Mouse (Mus musculus) monocyte, adult 2 months (primary cell): ENCODE data around the gene Mmrn2.
"Not testable (repeated sequence)": the region's sequence is repeated elsewhere in the genome, so short reads cannot be mapped to it uniquely, and the experiment has no call there.

Source experiments
- DNase-seq, 2 experiments: peaks; one replicate each; pipeline ENCODE4 v3.0.0; 2022; ENCODE audit warnings: low spot score in 2 of 2, low read depth in 1 of 2

Mmrn2 gene

DNA sequence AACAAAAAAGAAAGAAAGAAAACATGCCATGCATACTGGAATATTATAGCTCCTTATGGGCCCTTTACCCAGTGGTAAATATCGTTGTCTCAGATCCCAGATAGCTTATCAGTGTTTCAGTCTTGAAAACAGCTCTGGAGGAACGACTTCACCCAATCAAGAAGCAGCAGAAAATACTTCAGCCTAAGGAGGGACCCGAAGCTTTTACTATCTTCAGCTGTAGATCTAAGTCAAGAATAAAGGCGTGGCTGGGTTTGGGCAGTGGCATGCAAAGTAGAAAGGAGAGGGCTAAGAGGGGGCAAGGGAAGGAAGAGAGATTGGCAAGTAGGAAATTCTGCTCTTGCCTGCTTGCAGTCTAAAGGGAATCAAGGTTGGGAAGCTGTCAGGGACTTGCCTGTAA lies 13.1 kb upstream of the Mmrn2 start:
- DNase-seq: no peak

DNA sequence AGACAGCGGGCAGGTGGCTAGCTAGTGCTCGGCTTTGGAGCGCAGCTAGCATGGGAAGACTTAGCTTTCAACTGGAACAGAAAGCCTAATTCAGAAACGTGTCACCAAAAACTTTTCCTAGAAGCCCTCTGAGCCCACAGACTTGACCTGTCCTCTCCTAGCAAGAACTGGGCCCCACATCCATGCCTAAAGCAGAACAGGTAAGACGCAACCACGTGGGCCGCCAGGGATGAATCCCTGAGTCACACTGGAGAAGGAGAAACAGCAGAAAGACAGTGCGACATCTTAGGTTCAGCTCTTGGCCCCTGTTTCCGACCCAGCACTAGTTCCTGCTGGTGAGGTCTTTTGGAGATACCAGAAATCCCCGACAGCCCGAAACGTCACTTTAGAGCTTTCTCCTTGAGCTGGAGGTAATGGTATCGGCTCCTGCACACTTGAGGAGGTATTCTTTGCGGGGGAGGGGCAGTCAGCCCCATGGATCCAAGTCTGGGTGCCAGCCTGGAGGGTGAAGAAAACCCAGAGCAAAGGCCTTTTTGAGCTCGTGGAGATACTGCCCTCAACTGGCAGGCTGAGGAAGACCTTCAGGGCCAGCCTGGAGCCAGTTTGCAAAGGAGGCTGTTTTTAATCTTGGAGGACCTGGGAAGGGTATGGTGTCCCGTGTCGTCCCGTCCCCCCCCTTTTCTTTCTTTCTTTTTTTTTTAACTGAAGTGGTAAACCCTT lies 12.4 kb upstream of the Mmrn2 start:
- peak; percentile 43 to 54 for DNase-seq

DNA sequence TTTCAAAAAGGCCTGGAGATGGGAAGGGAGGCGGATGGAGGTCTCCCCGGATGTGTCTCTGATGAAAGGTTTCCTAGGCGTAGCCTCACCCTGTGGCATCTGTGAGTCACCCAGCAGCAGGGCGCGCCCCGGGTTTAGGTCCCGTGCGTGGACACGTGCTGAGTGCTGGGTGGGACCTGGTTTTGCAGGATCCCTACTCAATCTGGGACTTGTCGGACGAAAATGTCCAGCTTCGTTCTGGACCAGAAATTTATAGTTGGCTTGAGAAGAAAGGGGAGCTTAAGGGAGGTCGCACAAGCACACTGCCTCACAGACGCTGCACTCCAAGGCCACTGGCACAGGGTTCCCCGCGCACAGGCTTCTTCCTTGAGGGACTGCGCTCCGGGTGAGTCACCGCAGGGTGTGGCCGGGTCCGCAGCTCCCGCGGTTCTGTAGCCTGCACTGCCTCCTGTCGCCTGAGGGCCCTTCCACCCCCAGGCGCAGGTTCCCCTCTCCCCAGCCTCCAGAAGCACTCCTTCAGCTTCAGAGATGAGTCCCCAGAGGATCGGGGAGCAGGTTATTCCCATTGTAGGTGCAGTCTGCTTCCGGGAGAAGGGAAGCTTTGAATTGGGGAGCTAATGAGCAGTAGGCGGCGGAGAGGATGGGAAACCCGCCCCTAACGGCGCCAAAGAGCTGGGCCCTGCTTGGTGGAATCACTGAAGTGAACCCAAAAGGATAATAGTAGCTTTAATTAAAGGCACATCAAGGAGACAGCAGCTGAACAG lies 11.6 kb upstream of the Mmrn2 start:
- DNase-seq: peak; percentile 81

- not testable (repeated sequence) for DNase-seq
Measured at GRCm38 (mm10) chr14:34364254-34365146, 10.8 kb upstream of the Mmrn2 start.

DNA sequence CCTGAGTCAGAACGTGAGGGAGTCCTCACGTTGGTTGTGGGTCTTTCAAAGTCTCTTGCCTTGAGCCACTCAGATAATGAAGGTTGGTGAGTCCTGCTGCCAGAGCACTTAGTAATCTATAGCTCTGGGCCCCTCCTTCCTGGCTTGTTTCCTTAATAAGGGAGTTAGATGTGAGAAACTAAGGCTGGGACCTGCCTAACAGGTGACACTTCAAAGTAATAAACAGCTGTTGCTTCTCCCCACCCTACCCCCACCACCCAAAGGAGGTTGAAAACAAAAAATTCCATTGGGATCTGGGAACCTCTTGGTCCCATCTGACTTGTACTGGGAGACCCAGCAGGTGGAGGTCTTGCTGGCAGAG lies 10.1 kb upstream of the Mmrn2 start:
- no peak for DNase-seq

DNA sequence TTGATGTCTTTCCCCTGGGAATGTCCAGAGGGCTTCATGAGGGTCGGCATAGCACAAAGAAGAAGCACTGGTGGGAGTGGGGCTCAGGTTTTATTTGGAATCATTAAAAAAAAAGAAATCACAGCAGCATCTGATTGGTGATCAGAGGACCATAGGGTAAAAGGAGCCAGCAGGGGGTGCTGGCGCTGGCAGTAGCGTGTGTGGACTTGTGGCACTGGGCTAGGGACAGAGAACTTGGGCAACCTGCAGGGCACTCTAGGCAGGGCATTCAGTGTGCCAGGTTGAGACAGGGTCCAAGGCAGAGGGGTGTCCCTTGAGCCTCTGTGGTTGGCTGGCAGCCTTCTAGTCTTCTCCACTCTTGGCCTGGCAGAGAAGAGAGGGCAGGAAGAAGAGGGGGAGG lies 5.1 kb upstream of the Mmrn2 start:
- no peak for DNase-seq

DNA sequence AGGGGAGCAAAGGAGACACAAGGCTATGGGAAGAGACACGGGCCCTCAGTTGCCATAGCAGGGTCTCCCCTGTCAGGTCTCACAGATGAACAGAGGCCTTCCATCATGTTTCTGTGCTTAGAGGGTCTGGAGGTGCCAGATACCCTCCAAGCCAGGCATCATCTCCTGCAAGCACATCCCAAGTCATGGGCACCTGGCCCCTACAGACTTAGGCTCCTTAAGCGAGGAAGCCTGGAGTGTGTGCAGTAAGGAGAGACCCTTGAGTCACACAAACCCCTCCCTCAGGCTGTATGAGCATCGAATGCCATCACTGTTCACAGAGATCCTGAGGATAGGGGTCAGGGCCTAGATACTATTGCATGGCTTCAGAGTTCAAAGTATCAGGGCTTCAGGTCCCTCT lies 4.3 kb upstream of the Mmrn2 start:
- no peak for DNase-seq

DNA sequence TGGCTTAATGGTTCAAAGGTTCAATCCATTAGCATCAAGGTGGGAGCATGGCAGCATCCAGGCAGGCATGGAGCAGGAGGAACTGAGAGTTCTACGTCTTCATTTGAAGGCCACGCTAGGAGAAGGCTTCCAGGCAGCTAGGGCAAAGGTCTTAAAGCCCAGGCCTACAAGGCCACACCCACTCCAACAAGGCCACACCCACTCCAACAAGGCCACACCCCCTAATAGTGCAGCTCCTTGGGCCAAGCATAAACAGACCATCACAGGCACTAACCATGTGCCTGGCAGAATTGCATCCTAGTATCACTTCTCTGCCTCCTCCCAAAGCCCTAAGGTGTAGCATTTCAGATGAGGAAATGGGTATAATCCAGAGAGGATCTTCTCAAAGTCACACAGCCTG lies 3.5 kb upstream of the Mmrn2 start:
- no peak for DNase-seq

GRCm38 (mm10) chr14:34372646-34373045 lies 2.6 kb upstream of the Mmrn2 start:
- DNase-seq: no peak

DNA sequence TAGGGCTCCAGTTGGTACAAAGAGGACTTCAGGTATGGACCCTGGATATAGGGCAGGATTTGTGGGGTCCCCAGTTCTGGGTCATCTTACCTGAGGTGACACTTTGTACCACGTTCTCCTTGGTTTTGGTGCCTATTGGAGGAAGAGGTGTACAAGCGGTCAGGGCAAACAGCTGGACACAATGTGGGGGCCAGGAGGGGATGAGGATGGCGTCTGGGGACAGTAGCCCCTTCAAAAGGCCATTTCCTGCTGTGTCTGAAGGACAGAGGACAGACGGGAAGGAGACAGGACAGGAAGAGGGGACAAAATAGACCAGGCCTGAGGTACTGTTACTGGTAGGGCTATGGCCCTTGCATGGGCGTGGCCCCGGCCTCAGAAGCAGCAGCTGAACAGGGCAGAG lies 1.7 kb upstream of the Mmrn2 start:
- no peak for DNase-seq

DNA sequence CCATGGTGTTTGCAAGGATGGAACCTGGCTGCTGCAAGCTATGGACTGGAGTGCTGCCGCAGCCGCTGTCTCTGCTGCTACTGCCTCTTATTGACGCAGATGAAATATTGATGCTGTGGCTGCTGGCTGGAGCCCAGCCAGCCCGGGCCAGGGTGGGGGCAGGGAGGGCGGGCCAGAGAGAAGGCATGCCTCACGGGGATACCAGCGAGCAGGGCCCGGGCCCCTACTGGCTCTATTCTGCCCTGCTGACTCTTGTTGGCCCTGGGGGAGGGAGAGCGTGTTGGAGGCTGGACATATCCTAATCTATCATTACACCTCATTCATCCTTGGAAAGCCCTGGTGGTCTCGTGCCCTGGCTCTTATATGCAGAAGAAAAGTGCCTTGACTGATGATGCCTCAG lies 688 bp upstream of the Mmrn2 start, which contains the start of gene Sncg:
Gene Sncg, minus strand, starts transcription at position 213 of the 400 bp plus-strand sequence.
- DNase-seq: no peak

GRCm38 (mm10) chr14:34375941-34376340 lies 676 bp downstream of the Mmrn2 start:
- no peak for DNase-seq

DNA sequence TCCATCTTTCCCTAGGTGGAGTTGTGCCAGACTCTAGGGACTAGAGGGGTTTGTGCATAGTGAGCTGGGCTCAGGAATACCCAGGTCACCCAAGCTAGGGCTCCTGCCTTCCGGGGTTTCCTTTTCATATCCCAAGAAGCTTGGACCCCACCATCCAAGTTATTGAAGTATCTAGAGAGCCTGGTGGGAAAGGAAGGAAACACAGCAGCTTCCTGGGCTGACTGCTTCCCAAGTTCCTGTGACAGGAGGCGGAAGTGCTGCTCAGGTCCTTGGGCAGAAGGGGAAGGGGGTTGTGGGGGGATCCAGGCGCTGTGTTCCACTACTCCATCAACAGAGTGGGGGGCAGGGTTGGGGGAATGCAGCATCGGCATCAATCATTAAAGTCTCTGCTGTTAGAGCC lies 1.9 kb downstream of the Mmrn2 start:
- DNase-seq: no peak

- DNase-seq: no peak
Measured at GRCm38 (mm10) chr14:34378560-34379331, 3.5 kb downstream of the Mmrn2 start.

- no peak for DNase-seq
Measured at GRCm38 (mm10) chr14:34382921-34383704, 7.8 kb downstream of the Mmrn2 start.

GRCm38 (mm10) chr14:34393295-34393694 lies 18.0 kb downstream of the Mmrn2 start:
- DNase-seq: no peak

DNA sequence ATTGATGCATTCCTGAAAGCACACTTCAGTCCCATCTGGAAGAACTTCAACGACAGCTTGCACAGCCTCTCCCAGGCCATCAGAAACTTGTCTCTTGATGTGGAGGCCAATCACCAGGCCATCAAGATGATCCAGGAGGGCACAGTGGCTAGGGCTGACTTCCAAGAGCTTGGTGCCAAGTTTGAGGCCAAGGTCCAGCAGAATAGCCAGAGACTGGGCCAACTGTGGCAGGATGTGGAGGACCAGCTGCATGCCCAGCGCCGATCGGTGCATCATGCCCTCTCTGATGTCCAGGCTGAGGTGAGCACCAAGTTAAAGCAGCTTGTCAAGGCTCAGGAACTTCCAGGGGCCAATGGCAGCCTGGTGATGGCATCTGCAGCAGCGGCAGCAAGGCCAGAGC lies 22.6 kb downstream of the Mmrn2 start:
- no peak for DNase-seq

- no peak for DNase-seq
Measured at GRCm38 (mm10) chr14:34398901-34399300, 23.6 kb downstream of the Mmrn2 start.

- DNase-seq: no peak
Measured at GRCm38 (mm10) chr14:34399301-34399700, 24.0 kb downstream of the Mmrn2 start.

- no peak for DNase-seq
Measured at GRCm38 (mm10) chr14:34400021-34400420, 24.8 kb downstream of the Mmrn2 start.
